Mouse (Mus musculus): ENCODE data around the gene Pdia5. TPM values are rescaled to one million over a fixed set of nuclear protein-coding genes. Genes with fewer than 3 reads are reported as not detected.

Gene Pdia5
- polyA plus RNA-seq, 1 experiment: not detected

GRCm38 (mm10) chr16:35458297-35458696, 32.4 kb downstream of the Pdia5 start:
- TF ChIP-seq POLR2A (IDR thresholded peaks at IDR 0.05; ENCODE audit: insufficient read depth, low read depth, low read length): no peak
- TF ChIP-seq CTCF (IDR thresholded peaks at IDR 0.05; ENCODE audit: insufficient read depth, low read depth, low read length): no peak
- H3K27ac ChIP-seq (ENCODE audit: insufficient read depth, low read depth, low read length): no peak overlapping the region
- no peak overlapping the region for H3K4me3 ChIP-seq (ENCODE audit: insufficient read depth, low read depth, low read length)
- 93% methylated on average over 11 of the region's 11 CpGs for WGBS
- no peaks in the 10 kb centered on the region for H3K4me1 ChIP-seq (ENCODE audit: control insufficient read depth, insufficient read depth, low read length)

- H3K4me1 ChIP-seq (ENCODE audit: control insufficient read depth, insufficient read depth, low read length): no peaks in the 10 kb centered on the region
- H3K27ac ChIP-seq (ENCODE audit: insufficient read depth, low read depth, low read length): no peak overlapping the region
- no peak for TF ChIP-seq CTCF (IDR thresholded peaks at IDR 0.05; ENCODE audit: insufficient read depth, low read depth, low read length)
- no peak for TF ChIP-seq POLR2A (IDR thresholded peaks at IDR 0.05; ENCODE audit: insufficient read depth, low read depth, low read length)
- 87% methylated on average over 8 of the region's 8 CpGs for WGBS
- no peak overlapping the region for H3K4me3 ChIP-seq (ENCODE audit: insufficient read depth, low read depth, low read length)
Measured at GRCm38 (mm10) chr16:35457488-35457887, 33.2 kb downstream of the Pdia5 start.

GRCm38 (mm10) chr16:35457011-35457419, 33.7 kb downstream of the Pdia5 start:
- H3K4me3 ChIP-seq (ENCODE audit: insufficient read depth, low read depth, low read length): no peak overlapping the region
- 98% methylated on average over 7 of the region's 7 CpGs for WGBS
- no peak for TF ChIP-seq POLR2A (IDR thresholded peaks at IDR 0.05; ENCODE audit: insufficient read depth, low read depth, low read length)
- no peak for TF ChIP-seq CTCF (IDR thresholded peaks at IDR 0.05; ENCODE audit: insufficient read depth, low read depth, low read length)
- no peaks in the 10 kb centered on the region for H3K4me1 ChIP-seq (ENCODE audit: control insufficient read depth, insufficient read depth, low read length)
- H3K27ac ChIP-seq (ENCODE audit: insufficient read depth, low read depth, low read length): no peak overlapping the region

- no peak for TF ChIP-seq POLR2A (IDR thresholded peaks at IDR 0.05; ENCODE audit: insufficient read depth, low read depth, low read length)
- 96% methylated on average over 9 of the region's 9 CpGs for WGBS
- no peak overlapping the region for H3K4me3 ChIP-seq (ENCODE audit: insufficient read depth, low read depth, low read length)
- H3K4me1 ChIP-seq (ENCODE audit: control insufficient read depth, insufficient read depth, low read length): no peaks in the 10 kb centered on the region
- H3K27ac ChIP-seq (ENCODE audit: insufficient read depth, low read depth, low read length): no peak overlapping the region
Measured at GRCm38 (mm10) chr16:35456305-35456704, 34.4 kb downstream of the Pdia5 start.

- 92% methylated on average over 10 of the region's 10 CpGs for WGBS
- no peaks in the 10 kb centered on the region for H3K4me1 ChIP-seq (ENCODE audit: control insufficient read depth, insufficient read depth, low read length)
- H3K4me3 ChIP-seq (ENCODE audit: insufficient read depth, low read depth, low read length): no peak overlapping the region
- TF ChIP-seq CTCF (IDR thresholded peaks at IDR 0.05; ENCODE audit: insufficient read depth, low read depth, low read length) (no peak), POLR2A (IDR thresholded peaks at IDR 0.05; ENCODE audit: insufficient read depth, low read depth, low read length) (no peak)
- H3K27ac ChIP-seq (ENCODE audit: insufficient read depth, low read depth, low read length): no peak overlapping the region
Measured at GRCm38 (mm10) chr16:35455822-35456221, 34.9 kb downstream of the Pdia5 start.

- Histone ChIP-seq H3K4me1 (ENCODE audit: control insufficient read depth, insufficient read depth, low read length) (0 out of 2 replicates have a peak, but pooled peaks cover 3% of the 10 kb centered on the region), H3K4me3 (ENCODE audit: insufficient read depth, low read depth, low read length) (no peak overlapping the region), H3K27ac (ENCODE audit: insufficient read depth, low read depth, low read length) (no peak overlapping the region)
- WGBS: 47% methylated on average over 16 of the region's 16 CpGs
- no peak for TF ChIP-seq POLR2A (IDR thresholded peaks at IDR 0.05; ENCODE audit: insufficient read depth, low read depth, low read length)
- no peak for TF ChIP-seq CTCF (IDR thresholded peaks at IDR 0.05; ENCODE audit: insufficient read depth, low read depth, low read length)
Measured at GRCm38 (mm10) chr16:35450018-35450630, 40.5 kb downstream of the Pdia5 start.

GRCm38 (mm10) chr16:35442026-35442415, 48.7 kb downstream of the Pdia5 start:
- Histone ChIP-seq H3K27ac (ENCODE audit: insufficient read depth, low read depth, low read length) (no peak overlapping the region), H3K4me3 (ENCODE audit: insufficient read depth, low read depth, low read length) (no peak overlapping the region), H3K4me1 (ENCODE audit: control insufficient read depth, insufficient read depth, low read length) (peaks cover 4% of the 10 kb centered on the region; the same call in 1 of the 2 replicates)
- no peak for TF ChIP-seq POLR2A (IDR thresholded peaks at IDR 0.05; ENCODE audit: insufficient read depth, low read depth, low read length)
- no peak for TF ChIP-seq CTCF (IDR thresholded peaks at IDR 0.05; ENCODE audit: insufficient read depth, low read depth, low read length)
- WGBS: 96% methylated on average over 4 of the region's 4 CpGs

- no peak overlapping the region for H3K4me3 ChIP-seq (ENCODE audit: insufficient read depth, low read depth, low read length)
- TF ChIP-seq POLR2A (IDR thresholded peaks at IDR 0.05; ENCODE audit: insufficient read depth, low read depth, low read length): no peak
- no peak for TF ChIP-seq CTCF (IDR thresholded peaks at IDR 0.05; ENCODE audit: insufficient read depth, low read depth, low read length)
- 59% methylated on average over 9 of the region's 9 CpGs for WGBS
- H3K27ac ChIP-seq (ENCODE audit: insufficient read depth, low read depth, low read length): no peak overlapping the region
- H3K4me1 ChIP-seq (ENCODE audit: control insufficient read depth, insufficient read depth, low read length): peaks cover 4% of the 10 kb centered on the region; the same call in 1 of the 2 replicates
Measured at GRCm38 (mm10) chr16:35441346-35442025, 49.2 kb downstream of the Pdia5 start.

- 96% methylated on average over 1 of the region's 1 CpGs for WGBS
- H3K27ac ChIP-seq (ENCODE audit: insufficient read depth, low read depth, low read length): no peak overlapping the region
- H3K4me1 ChIP-seq (ENCODE audit: control insufficient read depth, insufficient read depth, low read length): peaks cover 4% of the 10 kb centered on the region; the same call in 1 of the 2 replicates
- TF ChIP-seq POLR2A (IDR thresholded peaks at IDR 0.05; ENCODE audit: insufficient read depth, low read depth, low read length) (no peak), CTCF (IDR thresholded peaks at IDR 0.05; ENCODE audit: insufficient read depth, low read depth, low read length) (no peak)
- no peak overlapping the region for H3K4me3 ChIP-seq (ENCODE audit: insufficient read depth, low read depth, low read length)
Measured at GRCm38 (mm10) chr16:35439046-35439445, 51.6 kb downstream of the Pdia5 start.

Measured in olfactory bulb, adult 2 months (tissue).